26 mouse cellular contexts compared by ENCODE assay signal in the genomic region with DNA sequence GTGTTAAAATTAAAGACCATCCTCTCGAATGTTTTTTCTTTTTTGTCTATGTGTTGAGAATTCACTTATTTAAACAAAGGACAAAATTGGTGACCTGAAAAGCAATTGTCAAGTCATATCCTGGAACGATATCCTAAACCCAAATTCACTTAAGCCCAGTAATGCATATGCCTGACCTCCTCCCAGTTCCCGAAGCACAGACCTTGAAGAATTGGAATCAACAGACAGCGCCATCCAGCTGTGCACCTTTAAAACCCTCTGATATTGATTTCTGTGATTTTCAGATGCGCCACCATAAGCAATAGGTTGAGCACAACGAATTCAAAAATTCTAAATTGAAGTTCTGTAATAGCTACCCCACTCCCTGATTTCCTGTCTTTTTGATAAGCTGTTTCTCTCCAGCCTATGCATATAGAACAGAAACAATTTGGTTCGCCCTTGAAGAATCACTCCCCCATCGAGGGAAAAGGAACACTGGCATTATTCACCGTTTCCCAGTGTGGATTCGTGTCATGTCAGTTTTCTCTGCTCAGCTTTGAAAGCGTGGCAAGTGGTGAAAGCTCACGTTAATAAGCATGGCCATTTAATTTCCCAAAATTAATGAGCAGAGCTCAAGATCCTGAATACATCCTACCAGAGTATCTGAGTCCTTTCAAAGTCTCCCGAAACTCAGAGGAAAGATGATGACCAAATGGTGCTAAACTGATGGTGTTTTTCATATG.
DNase-seq lines count a peak whose midpoint lies in the region; ATAC-seq and TF ChIP-seq lines count a peak whose summit lies in the region.
"Had no signal": no experiment of that assay in that cellular context is flagged by ENCODE, and none has a peak within 500 bp of the region (broad histone marks: within the 10 kb centered on the region; RNA-seq: fewer than 3 reads in every experiment).

No protein-coding gene starts in this region.

- peak overlapping the region; percentile 17; the same call in 1 of the 2 replicates for H3K4me2 ChIP-seq in forebrain, postnatal 0 days (ENCODE audit: low read depth)
- H3K4me2 ChIP-seq in hindbrain, embryonic 14.5 days (replicated peaks), result peak overlapping the region; percentile 41
- peak overlapping the region; percentile 0; the same call in 1 of the 2 replicates for H3K4me2 ChIP-seq in midbrain, embryonic 16.5 days (ENCODE audit: low read length)
- H3K4me2 ChIP-seq: embryonic facial prominence, embryonic 13.5 days; liver, embryonic 15.5 days; lung, embryonic 15.5 days had no signal

- no peak for DNase-seq in layer of hippocampus, adult 2 months (ENCODE audit: low spot score in 2 of 2)
- no peak for DNase-seq in layer of hippocampus, adult 11-12 months (ENCODE audit: low spot score)
- peak; percentile 44 for DNase-seq in forebrain, postnatal 0 days
- no peak for DNase-seq in hindbrain, embryonic 14.5 days (ENCODE audit: low spot score)
- no peak for DNase-seq in gastrocnemius, postnatal 4 days (ENCODE audit: low spot score in 2 of 2)
- no peak for DNase-seq in urinary bladder, postnatal 14 days (ENCODE audit: low spot score)
- DNase-seq in lung, postnatal 14 days, result no peak
- DNase-seq: adrenal gland, postnatal 10 days; cerebellum, adult 8-10 months; cerebellum, postnatal 36 days; embryo, embryonic 11 days; gastrocnemius, adult 2 months; heart, postnatal 36 days; kidney, adult 2 months; kidney, postnatal 10 days; liver; right cerebral cortex, postnatal 25 days; spleen, adult 18-20 months had no signal

- no peaks in the 10 kb centered on the region for H3K36me3 ChIP-seq in forebrain, postnatal 0 days (ENCODE audit: insufficient read depth)
- no peaks in the 10 kb centered on the region for H3K36me3 ChIP-seq in hindbrain, embryonic 14.5 days (replicated peaks; ENCODE audit: control insufficient read depth, insufficient read depth)
- H3K36me3 ChIP-seq in midbrain, embryonic 16.5 days (ENCODE audit: control insufficient read depth, insufficient read depth, low read length), result no peaks in the 10 kb centered on the region
- H3K36me3 ChIP-seq: embryonic facial prominence, embryonic 13.5 days; limb, embryonic 10.5 days; liver, embryonic 15.5 days; lung, embryonic 15.5 days had no signal

- peak; percentile 40; the same call in 1 of the 2 replicates for ATAC-seq in forebrain, postnatal 0 days
- peak; percentile 42; the same call in 1 of the 2 replicates for ATAC-seq in hindbrain, embryonic 14.5 days (ENCODE audit: low FRiP score)
- peak; percentile 75 for ATAC-seq in midbrain, embryonic 16.5 days
- ATAC-seq: activated CD4-positive, CD25-positive, alpha-beta regulatory T cell, adult 4 months had no signal

- TF ChIP-seq CTCF in layer of hippocampus, adult 2 months (conservative IDR thresholded peaks at IDR 0.05), result no peak
- TF ChIP-seq CTCF in forebrain, postnatal 0 days (IDR thresholded peaks at IDR 0.05; ENCODE audit: low read depth), result 0 out of 2 replicates have a peak, but pooled peaks have one; percentile 10

- no peaks in the 10 kb centered on the region for H3K27me3 ChIP-seq in forebrain, postnatal 0 days (ENCODE audit: insufficient read depth, low read length)
- no peaks in the 10 kb centered on the region for H3K27me3 ChIP-seq in hindbrain, embryonic 14.5 days (ENCODE audit: control insufficient read depth, insufficient read depth, low read length)
- H3K27me3 ChIP-seq in midbrain, embryonic 16.5 days (ENCODE audit: control insufficient read depth, insufficient read depth, low read depth, low read length), result no peaks in the 10 kb centered on the region
- H3K27me3 ChIP-seq: embryonic facial prominence, embryonic 13.5 days; liver, embryonic 15.5 days; lung, embryonic 15.5 days had no signal

- H3K9me3 ChIP-seq in forebrain, postnatal 0 days (ENCODE audit: low read length), result no peaks in the 10 kb centered on the region
- no peaks in the 10 kb centered on the region for H3K9me3 ChIP-seq in hindbrain, embryonic 14.5 days (ENCODE audit: control insufficient read depth, low read length)
- H3K9me3 ChIP-seq in midbrain, embryonic 16.5 days (replicated peaks; ENCODE audit: control insufficient read depth, low read length, poor library complexity, severe bottlenecking), result no peaks in the 10 kb centered on the region
- H3K9me3 ChIP-seq: embryonic facial prominence, embryonic 13.5 days; limb, embryonic 10.5 days; liver, embryonic 15.5 days; lung, embryonic 15.5 days had no signal

- no peak overlapping the region for H3K27ac ChIP-seq in layer of hippocampus, adult 2 months
- H3K27ac ChIP-seq in forebrain, postnatal 0 days (ENCODE audit: low read depth, low read length), result no peak overlapping the region
- H3K27ac ChIP-seq in hindbrain, embryonic 14.5 days, result peak overlapping the region; percentile 23
- no peak overlapping the region; the same call in 1 of the 2 replicates for H3K27ac ChIP-seq in midbrain, embryonic 16.5 days (ENCODE audit: low read length)
- H3K27ac ChIP-seq: embryonic facial prominence, embryonic 13.5 days; gastrocnemius, adult 2 months; limb, embryonic 10.5 days; liver, embryonic 15.5 days; lung, embryonic 15.5 days; macrophage had no signal

- H3K9ac ChIP-seq in forebrain, postnatal 0 days, result no peak overlapping the region
- H3K9ac ChIP-seq in hindbrain, embryonic 14.5 days, result peak overlapping the region; percentile 33
- H3K9ac ChIP-seq in midbrain, embryonic 16.5 days (ENCODE audit: low read depth, low read length), result no peak overlapping the region
- H3K9ac ChIP-seq: embryonic facial prominence, embryonic 13.5 days; liver, embryonic 15.5 days; lung, embryonic 15.5 days had no signal

- 40% methylated on average over 13 of the region's 13 CpGs for WGBS in forebrain, postnatal 0 days
- 39% methylated on average over 13 of the region's 13 CpGs for WGBS in hindbrain, embryonic 14.5 days
- WGBS in midbrain, embryonic 16.5 days, result 41% methylated on average over 13 of the region's 13 CpGs

- H3K4me1 ChIP-seq in forebrain, postnatal 0 days (ENCODE audit: insufficient read depth), result no peaks in the 10 kb centered on the region
- peaks cover 15% of the 10 kb centered on the region; the same call in 1 of the 2 replicates for H3K4me1 ChIP-seq in hindbrain, embryonic 14.5 days (replicated peaks; ENCODE audit: control insufficient read depth, insufficient read depth, low read length)
- 0 out of 2 replicates have a peak, but pooled peaks cover 2% of the 10 kb centered on the region for H3K4me1 ChIP-seq in midbrain, embryonic 16.5 days (ENCODE audit: control insufficient read depth, insufficient read depth, low read length)
- H3K4me1 ChIP-seq: embryonic facial prominence, embryonic 13.5 days; limb, embryonic 10.5 days; liver, embryonic 15.5 days; lung, embryonic 15.5 days had no signal

- peak overlapping the region; percentile 23; the same call in 1 of the 2 replicates for H3K4me3 ChIP-seq in layer of hippocampus, adult 2 months
- no peak overlapping the region for H3K4me3 ChIP-seq in forebrain, postnatal 0 days (ENCODE audit: low read depth, low read length)
- H3K4me3 ChIP-seq in hindbrain, embryonic 14.5 days (replicated peaks; ENCODE audit: low read length), result no peak overlapping the region
- H3K4me3 ChIP-seq in midbrain, embryonic 16.5 days (ENCODE audit: low read depth, low read length), result no peak overlapping the region
- H3K4me3 ChIP-seq: embryonic facial prominence, embryonic 13.5 days; erythroblast, embryonic 14.5 days; gastrocnemius, adult 2 months; limb, embryonic 10.5 days; liver, embryonic 15.5 days; lung, embryonic 15.5 days had no signal
